Mouse (Mus musculus) intestine, postnatal 0 days (tissue): ENCODE measurements around the gene Calhm6. TPM values are rescaled to one million over a fixed set of nuclear protein-coding genes. Genes with fewer than 3 reads are reported as not detected.

ENCODE experiments used
- ATAC-seq: fragments of 200-750 bp; cut with Nextera tagmentation; 2 replicates; pipeline ENCODE4 v1.8.0; 2017; ENCODE audit warnings: mild to moderate bottlenecking, moderate TSS enrichment, moderate library complexity
- H3K27ac ChIP-seq: fragments of 300-500 bp; sonication (generic); 2 replicates; pipeline ENCODE4 v1.5.1; 2014; ENCODE audit warnings: mild to moderate bottlenecking, low read depth, low read length, moderate library complexity
- H3K27me3 ChIP-seq: fragments of 300-500 bp; sonication (generic); replicated peaks from 2 replicates; pipeline ENCODE4 v1.6.1; 2014; ENCODE audit warnings: low read length, mixed read lengths; ENCODE audit not compliant: control insufficient read depth, insufficient read depth
- H3K36me3 ChIP-seq: fragments of 300-500 bp; sonication (generic); 2 replicates; pipeline ENCODE4 v1.6.1; 2014; ENCODE audit warnings: mild to moderate bottlenecking, moderate library complexity; ENCODE audit not compliant: control insufficient read depth, insufficient read depth
- H3K4me1 ChIP-seq: fragments of 300-500 bp; sonication (generic); replicated peaks from 2 replicates; pipeline ENCODE4 v1.6.1; 2014; ENCODE audit warnings: antibody characterized with exemption, low read length, mixed read lengths; ENCODE audit not compliant: control insufficient read depth, insufficient read depth
- H3K4me2 ChIP-seq: fragments of 300-500 bp; sonication (generic); replicated peaks from 2 replicates; pipeline ENCODE4 v1.6.1; 2014; ENCODE audit warnings: low read depth, mild to moderate bottlenecking, moderate library complexity
- H3K4me3 ChIP-seq: fragments of 300-500 bp; sonication (generic); 2 replicates; pipeline ENCODE4 v1.5.1; 2014; ENCODE audit warnings: low read depth, low read length
- H3K9ac ChIP-seq: fragments of 300-500 bp; sonication (generic); 2 replicates; pipeline ENCODE4 v1.6.1; 2014; ENCODE audit warnings: mild to moderate bottlenecking, low read depth, low read length
- H3K9me3 ChIP-seq: fragments of 300-500 bp; sonication (generic); 2 replicates; pipeline ENCODE4 v1.6.1; 2016; ENCODE audit warnings: mixed run types; ENCODE audit not compliant: control insufficient read depth
- CTCF ChIP-seq: sonication (generic); IDR thresholded peaks from 2 replicates; pipeline ENCODE4 v1.5.1; 2016; ENCODE audit warnings: low read depth, mild to moderate bottlenecking, control low read depth, antibody characterized with exemption, moderate library complexity
- WGBS: fragments of 180-500 bp; shearing (Covaris S2); extraction: QIAGEN DNeasy Blood & Tissue Kit; methylation state at CpG from one replicate; pipeline ENCODE4 v1.1.7; 2014; 5-methylcytosine and 5-hydroxymethylcytosine counted together
- polyA plus RNA-seq: library from polyadenylated mRNA; unstranded; fragments of >200 nt; fragmentation: Nextera tagmentation; extraction: Ambion mirVana; gene quantifications from 2 replicates; pipeline ENCODE4 v1.2.1, GENCODE M21; 2015

The Calhm6 gene
- polyA plus RNA-seq: 2.4 and 2.6 TPM in 2 replicates

GRCm38 (mm10) chr10:34127392-34128378 lies at the start of gene Calhm6:
Gene Calhm6 (minus strand): TSS chr10:34127984.
- 0 out of 2 replicates have a peak, but pooled peaks have one; percentile 57 for ATAC-seq
- no peak for TF ChIP-seq CTCF
- no peaks in the 10 kb centered on the region for H3K9me3 ChIP-seq
- H3K4me1 ChIP-seq: no peaks in the 10 kb centered on the region
- H3K4me3 ChIP-seq: peak within 1 kb of the TSS; percentile 47
- 0 out of 2 replicates have a peak within 1 kb of the TSS, but pooled peaks have one; percentile 28 for H3K9ac ChIP-seq
- 18% methylated on average over 44 of the region's 44 CpGs for WGBS
- H3K4me2 ChIP-seq: peak within 1 kb of the TSS; percentile 86
- H3K27me3 ChIP-seq: no peaks in the 10 kb centered on the region
- no peaks in the 10 kb centered on the region for H3K36me3 ChIP-seq
- no peak within 1 kb of the TSS for H3K27ac ChIP-seq

- WGBS: 51% methylated on average over 8 of the region's 8 CpGs
- Histone ChIP-seq H3K9me3 (no peaks in the 10 kb centered on the region), H3K9ac (no peak overlapping the region), H3K4me3 (no peak overlapping the region), H3K4me1 (no peaks in the 10 kb centered on the region), H3K36me3 (no peaks in the 10 kb centered on the region), H3K4me2 (no peak overlapping the region), H3K27me3 (no peaks in the 10 kb centered on the region), H3K27ac (no peak overlapping the region)
- ATAC-seq: no peak
- no peak for TF ChIP-seq CTCF
Measured at GRCm38 (mm10) chr10:34175870-34176606, 48.3 kb upstream of the Calhm6 start.

DNA sequence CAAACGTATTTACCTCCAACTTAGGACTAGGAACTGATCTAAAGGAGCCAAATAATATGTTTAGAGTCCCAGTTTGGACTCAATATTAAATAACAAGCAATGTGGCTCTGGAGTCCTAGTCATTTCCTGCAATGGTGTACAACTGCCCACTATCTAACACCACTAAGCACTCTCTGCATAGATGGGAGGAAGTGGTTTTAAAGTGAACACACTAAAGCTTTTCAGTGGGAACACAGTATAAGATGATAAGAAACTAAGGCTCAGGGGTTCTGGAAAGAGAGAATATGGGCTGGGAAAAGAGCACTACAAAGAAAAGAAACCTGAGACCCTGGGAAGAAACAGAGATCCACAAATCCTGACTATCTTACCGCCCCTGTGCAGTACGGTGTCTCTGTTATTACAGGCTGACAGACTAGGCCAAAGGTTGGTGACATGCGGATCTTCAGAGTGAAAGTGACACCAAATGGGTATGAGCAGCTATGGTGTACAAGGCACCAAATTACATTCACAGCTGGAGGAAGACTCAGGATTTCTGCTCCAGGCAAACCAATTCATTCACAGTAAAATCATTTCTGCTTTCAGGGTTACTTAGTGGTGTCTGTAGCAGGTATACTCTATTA lies 45.0 kb upstream of the Calhm6 start:
- Histone ChIP-seq H3K4me2 (no peak overlapping the region), H3K9me3 (no peaks in the 10 kb centered on the region), H3K9ac (no peak overlapping the region), H3K27me3 (no peaks in the 10 kb centered on the region), H3K4me1 (no peaks in the 10 kb centered on the region), H3K36me3 (no peaks in the 10 kb centered on the region), H3K27ac (no peak overlapping the region), H3K4me3 (no peak overlapping the region)
- ATAC-seq: no peak
- WGBS: 84% methylated on average over 4 of the region's 4 CpGs
- TF ChIP-seq CTCF: no peak

DNA sequence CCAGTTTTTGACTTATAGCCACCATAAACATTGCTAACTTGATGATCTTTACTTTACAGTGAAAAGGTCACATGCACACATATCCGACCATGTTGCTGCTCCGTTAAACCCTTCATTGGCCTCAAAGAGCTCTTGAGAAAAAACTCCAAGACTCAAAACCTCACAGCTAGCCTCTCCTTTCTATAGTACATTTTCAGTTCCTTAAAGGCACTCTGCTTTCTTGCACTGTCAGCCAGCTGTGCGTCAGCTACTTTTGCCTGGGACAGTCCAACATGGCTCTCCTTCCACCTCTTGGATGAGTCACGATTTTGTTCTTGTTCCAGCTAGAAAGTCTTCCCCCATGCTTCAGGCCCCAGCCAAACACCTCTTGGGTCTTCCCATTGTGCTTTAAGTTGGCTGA lies 43.9 kb upstream of the Calhm6 start:
- Histone ChIP-seq H3K4me2 (no peak overlapping the region), H3K9ac (no peak overlapping the region), H3K4me1 (no peaks in the 10 kb centered on the region), H3K27ac (no peak overlapping the region), H3K27me3 (no peaks in the 10 kb centered on the region), H3K4me3 (no peak overlapping the region), H3K9me3 (no peaks in the 10 kb centered on the region), H3K36me3 (no peaks in the 10 kb centered on the region)
- TF ChIP-seq CTCF: no peak
- ATAC-seq: no peak
- WGBS: 71% methylated on average over 4 of the region's 4 CpGs

DNA sequence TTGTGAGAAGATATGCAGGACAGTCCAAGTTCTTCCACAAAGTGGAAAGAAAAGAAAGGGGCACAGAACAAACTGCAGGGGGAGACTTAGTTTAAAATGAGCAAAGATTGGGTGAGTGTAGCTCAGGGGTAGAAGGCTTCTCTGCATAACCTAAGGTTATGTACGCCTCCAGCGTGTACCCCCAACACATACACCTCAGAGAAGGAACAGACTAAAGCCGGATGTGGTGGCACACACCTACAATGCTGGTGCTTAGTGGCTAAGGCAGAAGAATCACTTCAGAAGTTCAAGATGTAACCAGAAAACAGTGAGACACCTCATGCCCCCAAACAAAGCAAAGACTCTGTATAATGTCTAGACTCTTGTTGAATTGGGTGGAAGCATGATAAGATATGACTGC lies 43.4 kb upstream of the Calhm6 start:
- no peaks in the 10 kb centered on the region for H3K36me3 ChIP-seq
- no peaks in the 10 kb centered on the region for H3K9me3 ChIP-seq
- 93% methylated on average over 3 of the region's 3 CpGs for WGBS
- no peak overlapping the region for H3K9ac ChIP-seq
- no peak overlapping the region for H3K27ac ChIP-seq
- no peak for ATAC-seq
- TF ChIP-seq CTCF: no peak
- H3K4me3 ChIP-seq: no peak overlapping the region
- no peaks in the 10 kb centered on the region for H3K4me1 ChIP-seq
- no peak overlapping the region for H3K4me2 ChIP-seq
- H3K27me3 ChIP-seq: no peaks in the 10 kb centered on the region

DNA sequence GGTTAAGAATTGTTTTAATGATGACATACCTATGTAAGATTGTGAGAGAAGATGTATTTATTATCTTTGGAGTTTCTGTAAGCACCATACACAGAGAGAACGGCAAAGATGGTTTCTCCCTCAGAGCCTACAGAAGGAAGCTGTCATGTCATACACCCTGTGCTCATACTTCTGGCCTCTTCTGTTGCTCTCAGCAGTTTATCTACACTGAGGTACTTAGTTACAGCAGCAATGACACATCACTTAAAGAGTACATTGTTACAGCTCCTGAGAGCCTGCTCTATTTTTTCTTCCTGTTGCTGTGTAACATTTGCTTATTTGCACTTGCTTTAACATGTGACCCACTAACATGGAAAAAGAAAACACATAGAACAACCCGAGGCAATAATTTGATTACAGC lies 39.2 kb upstream of the Calhm6 start:
- WGBS: 64% methylated on average over 2 of the region's 2 CpGs
- no peak overlapping the region for H3K9ac ChIP-seq
- TF ChIP-seq CTCF: no peak

More for the DNA sequence above, 39.2 kb upstream of the Calhm6 start:
- ATAC-seq: no peak
- Histone ChIP-seq H3K36me3 (peaks cover 4% of the 10 kb centered on the region; the same call in 1 of the 2 replicates), H3K4me3 (no peak overlapping the region), H3K4me2 (no peak overlapping the region), H3K9me3 (no peaks in the 10 kb centered on the region), H3K27me3 (no peaks in the 10 kb centered on the region), H3K4me1 (no peaks in the 10 kb centered on the region), H3K27ac (no peak overlapping the region)
